Mouse (Mus musculus): ENCODE measurements around the gene Lpgat1. TPM values are rescaled to one million over a fixed set of nuclear protein-coding genes. Genes with fewer than 3 reads are reported as not detected.

The Lpgat1 gene
- polyA plus RNA-seq, 1 experiment from 2014 or later: 37.9 TPM

DNA sequence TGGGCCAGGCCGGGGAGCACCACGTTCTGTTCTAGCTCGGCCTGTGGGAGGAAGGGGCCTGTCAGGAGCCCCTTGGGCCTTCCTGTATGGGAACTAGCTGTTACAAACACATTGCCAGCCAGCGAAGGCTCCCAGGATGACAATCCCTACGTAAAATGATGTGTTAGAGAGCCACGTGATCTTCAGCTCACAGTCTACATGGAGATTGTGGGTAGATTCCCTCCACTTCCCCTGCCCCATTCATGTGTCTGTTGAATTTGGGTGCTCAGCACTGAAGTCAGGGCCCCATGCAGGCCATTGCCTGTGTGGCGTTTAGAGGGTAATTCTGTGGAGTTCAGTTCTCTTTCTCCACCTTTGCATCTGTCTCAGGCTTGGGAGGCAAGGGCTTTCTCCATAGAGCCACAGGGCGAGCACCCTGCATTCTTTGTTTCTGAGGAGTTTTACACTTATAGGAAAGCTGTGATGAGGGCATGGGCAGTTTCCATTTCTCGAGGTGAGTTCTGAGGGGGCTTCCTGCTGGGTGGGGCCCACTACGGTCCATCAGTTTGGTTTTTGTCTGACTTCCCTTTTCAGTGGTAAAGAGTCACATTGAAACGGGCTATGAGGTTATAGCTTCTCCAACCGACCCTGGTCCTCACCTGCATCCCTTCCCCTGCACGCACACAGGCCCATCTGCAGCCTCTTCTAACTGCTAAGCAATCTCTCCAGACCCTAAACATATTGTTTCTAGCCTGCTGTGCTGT is 95.5 kb downstream of the Lpgat1 start:
- H3K9ac ChIP-seq (replicated peaks): no peak overlapping the region
- no peak overlapping the region for H3K4me3 ChIP-seq
- H3K4me2 ChIP-seq (replicated peaks): no peak overlapping the region
- WGBS: 84% methylated on average over 13 of the region's 13 CpGs
- no peaks in the 10 kb centered on the region for H3K9me3 ChIP-seq
- no peak overlapping the region for H3K27ac ChIP-seq (replicated peaks)
- H3K27me3 ChIP-seq: no peaks in the 10 kb centered on the region
- H3K4me1 ChIP-seq: no peaks in the 10 kb centered on the region
- H3K36me3 ChIP-seq: no peaks in the 10 kb centered on the region
- no peak for ATAC-seq (ENCODE audit: low FRiP score, low read depth)

- H3K4me3 ChIP-seq: no peak overlapping the region
- no peaks in the 10 kb centered on the region for H3K4me1 ChIP-seq
- H3K27me3 ChIP-seq: peaks cover 7% of the 10 kb centered on the region; the same call in 1 of the 2 replicates
- no peak overlapping the region for H3K27ac ChIP-seq (replicated peaks)
- no peak overlapping the region for H3K9ac ChIP-seq (replicated peaks)
- WGBS: 82% methylated on average over 4 of the region's 4 CpGs
- no peak for ATAC-seq (ENCODE audit: low FRiP score, low read depth)
- no peaks in the 10 kb centered on the region for H3K9me3 ChIP-seq
- H3K36me3 ChIP-seq: no peaks in the 10 kb centered on the region
- no peak overlapping the region for H3K4me2 ChIP-seq (replicated peaks)
Observed at GRCm38 (mm10) chr1:191814240-191814639, 96.6 kb downstream of the Lpgat1 start.

DNA sequence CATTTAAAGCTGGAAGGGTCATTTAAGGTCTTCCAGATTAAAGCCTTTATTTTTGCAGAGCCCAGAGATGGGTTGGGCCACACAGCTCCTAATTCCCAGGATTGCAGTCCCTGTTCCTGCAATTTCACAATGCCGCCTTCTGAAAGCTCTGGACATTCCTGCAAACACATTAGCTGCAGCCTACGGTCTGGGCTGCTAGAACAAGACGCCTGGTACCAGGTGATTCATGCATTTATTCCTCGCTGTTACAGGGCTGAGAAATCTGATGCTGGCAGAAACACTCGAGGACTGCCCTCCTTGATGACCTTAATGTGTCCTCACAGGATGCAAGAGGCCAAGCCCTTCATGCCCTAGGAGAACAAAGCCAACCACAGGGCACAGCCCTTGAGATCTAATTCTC is 97.3 kb downstream of the Lpgat1 start:
- no peak overlapping the region for H3K27ac ChIP-seq (replicated peaks)
- no peak overlapping the region for H3K9ac ChIP-seq (replicated peaks)
- ATAC-seq (ENCODE audit: low FRiP score, low read depth): no peak
- no peaks in the 10 kb centered on the region for H3K9me3 ChIP-seq
- peaks cover 9% of the 10 kb centered on the region; the same call in 1 of the 2 replicates for H3K27me3 ChIP-seq
- no peaks in the 10 kb centered on the region for H3K4me1 ChIP-seq
- no peaks in the 10 kb centered on the region for H3K36me3 ChIP-seq
- H3K4me2 ChIP-seq (replicated peaks): no peak overlapping the region
- no peak overlapping the region for H3K4me3 ChIP-seq
- WGBS: 51% methylated on average over 5 of the region's 5 CpGs

DNA sequence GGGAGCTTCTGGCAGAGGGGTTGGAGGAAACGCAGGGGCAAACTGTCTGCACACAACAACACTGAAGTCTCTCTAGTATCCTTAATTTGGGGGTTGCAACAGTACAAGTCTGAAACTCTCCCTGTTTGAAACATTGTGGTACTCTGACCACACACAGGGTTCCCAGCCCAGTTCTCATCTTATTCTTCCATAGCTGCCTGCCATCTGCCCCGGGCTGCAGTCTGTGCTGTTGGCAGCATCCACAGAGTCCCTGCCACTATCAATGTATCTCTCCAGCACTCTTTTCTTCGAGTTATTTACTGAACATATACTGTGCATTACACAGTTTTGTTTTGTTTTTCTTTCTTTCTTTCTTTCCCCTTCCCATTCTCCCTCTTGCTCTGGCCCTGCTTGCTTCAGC is 99.0 kb downstream of the Lpgat1 start:
- Histone ChIP-seq H3K4me2 (replicated peaks) (no peak overlapping the region), H3K4me1 (peaks cover 6% of the 10 kb centered on the region), H3K9ac (replicated peaks) (no peak overlapping the region), H3K27ac (replicated peaks) (no peak overlapping the region), H3K9me3 (no peaks in the 10 kb centered on the region), H3K27me3 (peaks cover 9% of the 10 kb centered on the region; the same call in 1 of the 2 replicates), H3K4me3 (no peak overlapping the region), H3K36me3 (no peaks in the 10 kb centered on the region)
- WGBS: 90% methylated on average over 3 of the region's 3 CpGs
- no peak for ATAC-seq (ENCODE audit: low FRiP score, low read depth)

DNA sequence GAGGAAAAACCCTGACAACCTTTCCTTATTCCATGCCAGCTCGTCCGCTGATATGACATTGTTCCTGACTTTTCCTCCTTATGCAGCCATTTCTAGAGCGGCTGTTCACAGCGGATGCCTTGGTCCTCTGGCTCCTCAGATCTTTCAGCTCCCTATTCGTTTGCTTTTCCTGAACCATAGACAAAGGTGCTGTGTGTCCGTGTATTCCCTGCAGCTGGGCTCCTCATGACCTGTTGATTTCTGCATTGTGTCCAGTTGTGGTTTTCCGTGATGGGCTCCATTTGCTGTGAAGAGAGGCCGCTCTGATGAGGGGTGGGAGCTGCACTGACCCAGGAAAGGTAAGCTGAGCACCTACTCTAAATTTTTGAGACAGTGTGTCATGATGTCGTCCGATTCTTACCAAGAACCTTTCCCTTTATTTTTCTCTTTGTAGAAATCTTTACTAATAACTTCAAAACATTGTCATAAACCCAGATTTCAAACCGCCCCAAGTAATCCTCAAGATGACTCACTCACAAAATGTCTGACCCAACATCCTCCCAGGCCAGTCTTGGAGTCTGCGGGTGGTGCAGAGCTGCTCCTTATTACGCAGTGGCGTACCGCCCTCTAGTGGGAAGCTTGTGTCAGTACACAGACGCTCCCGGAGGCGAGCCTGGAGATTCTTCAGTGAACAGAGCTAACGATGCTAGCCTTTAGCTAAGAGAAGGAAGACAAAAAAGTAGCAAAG is 99.9 kb downstream of the Lpgat1 start:
- Histone ChIP-seq H3K4me3 (no peak overlapping the region), H3K27me3 (peaks cover 9% of the 10 kb centered on the region; the same call in 1 of the 2 replicates), H3K4me1 (peaks cover 15% of the 10 kb centered on the region), H3K36me3 (no peaks in the 10 kb centered on the region), H3K27ac (replicated peaks) (no peak overlapping the region), H3K9me3 (no peaks in the 10 kb centered on the region), H3K4me2 (replicated peaks) (no peak overlapping the region), H3K9ac (replicated peaks) (no peak overlapping the region)
- ATAC-seq (ENCODE audit: low FRiP score, low read depth): peak; percentile 59
- 40% methylated on average over 19 of the region's 19 CpGs for WGBS

GRCm38 (mm10) chr1:191818145-191818631 is 100.6 kb downstream of the Lpgat1 start:
- 38% methylated on average over 6 of the region's 6 CpGs for WGBS

GRCm38 (mm10) chr1:191819026-191819425 is 101.4 kb downstream of the Lpgat1 start:
- no peak overlapping the region for H3K4me2 ChIP-seq (replicated peaks)
- no peak for ATAC-seq (ENCODE audit: low FRiP score, low read depth)
- no peak overlapping the region for H3K27ac ChIP-seq (replicated peaks)
- peaks cover 9% of the 10 kb centered on the region; the same call in 1 of the 2 replicates for H3K27me3 ChIP-seq
- H3K9me3 ChIP-seq: no peaks in the 10 kb centered on the region
- H3K4me1 ChIP-seq: peaks cover 17% of the 10 kb centered on the region
- H3K36me3 ChIP-seq: peaks cover 3% of the 10 kb centered on the region; the same call in 1 of the 2 replicates
- H3K9ac ChIP-seq (replicated peaks): no peak overlapping the region
- H3K4me3 ChIP-seq: no peak overlapping the region

More at GRCm38 (mm10) chr1:191818145-191818631, 100.6 kb downstream of the Lpgat1 start:
- H3K9me3 ChIP-seq: no peaks in the 10 kb centered on the region
- no peak overlapping the region for H3K4me3 ChIP-seq
- peaks cover 9% of the 10 kb centered on the region; the same call in 1 of the 2 replicates for H3K27me3 ChIP-seq
- H3K4me1 ChIP-seq: peaks cover 17% of the 10 kb centered on the region
- no peak overlapping the region for H3K9ac ChIP-seq (replicated peaks)
- H3K36me3 ChIP-seq: no peaks in the 10 kb centered on the region
- no peak for ATAC-seq (ENCODE audit: low FRiP score, low read depth)
- no peak overlapping the region for H3K27ac ChIP-seq (replicated peaks)
- no peak overlapping the region for H3K4me2 ChIP-seq (replicated peaks)

- 3% methylated on average over 15 of the region's 15 CpGs for WGBS
- Histone ChIP-seq H3K27ac (replicated peaks) (no peak overlapping the region), H3K9ac (replicated peaks) (peak overlapping the region; percentile 45), H3K27me3 (peaks cover 9% of the 10 kb centered on the region; the same call in 1 of the 2 replicates), H3K4me1 (peaks cover 17% of the 10 kb centered on the region), H3K36me3 (peaks cover 22% of the 10 kb centered on the region), H3K9me3 (no peaks in the 10 kb centered on the region), H3K4me3 (peak overlapping the region; percentile 81), H3K4me2 (replicated peaks) (peak overlapping the region; percentile 78)
- no peak; the same call in 1 of the 2 replicates for ATAC-seq (ENCODE audit: low FRiP score, low read depth)
Observed at GRCm38 (mm10) chr1:191820951-191821325, 103.3 kb downstream of the Lpgat1 start.

DNA sequence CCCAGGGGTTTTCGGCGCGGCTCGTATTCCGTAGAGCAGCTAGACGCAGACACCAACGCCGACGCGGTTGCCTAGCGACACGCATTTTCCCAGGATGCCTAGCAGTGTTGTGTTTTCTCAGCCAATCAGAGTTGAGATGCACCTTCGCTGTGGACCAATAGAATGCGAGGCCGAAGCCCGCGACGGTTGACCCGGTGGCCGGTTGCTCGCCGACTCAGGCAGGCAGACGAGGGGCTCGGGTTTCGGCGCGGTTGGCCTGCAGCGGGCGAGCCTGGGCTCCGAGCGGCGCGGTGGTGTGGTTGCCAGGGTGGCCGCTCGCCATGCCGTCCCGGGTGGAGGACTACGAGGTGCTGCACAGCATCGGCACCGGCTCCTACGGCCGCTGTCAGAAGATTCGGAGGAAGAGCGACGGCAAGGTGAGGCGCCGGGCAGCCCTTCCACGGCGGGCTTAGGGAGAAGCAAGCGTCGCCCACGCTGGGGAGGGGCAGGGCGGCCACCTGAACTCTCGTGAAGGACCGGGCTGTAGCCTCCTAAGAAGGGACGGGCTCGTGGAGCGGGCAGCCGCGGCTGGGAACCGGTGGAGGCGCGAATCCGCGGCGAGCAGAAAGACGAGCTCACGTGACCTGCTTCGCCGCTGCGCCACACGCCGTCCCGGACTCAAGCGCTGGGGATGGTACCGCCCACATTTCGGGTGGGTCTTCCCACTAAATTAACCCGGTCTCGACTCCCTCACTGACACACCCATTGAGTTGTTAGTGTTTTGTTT is 103.9 kb downstream of the Lpgat1 start, which contains the start of gene Nek2:
Nek2 (plus strand) TSS at position 119 of the 766 bp plus-strand sequence.
- no peaks in the 10 kb centered on the region for H3K9me3 ChIP-seq
- H3K4me1 ChIP-seq: peaks cover 17% of the 10 kb centered on the region
- WGBS: under 1% methylated on average over 79 of the region's 79 CpGs
- H3K4me3 ChIP-seq: peak within 1 kb of the TSS; percentile 81
- H3K27me3 ChIP-seq: peaks cover 9% of the 10 kb centered on the region; the same call in 1 of the 2 replicates
- peak; percentile 93 for ATAC-seq (ENCODE audit: low FRiP score, low read depth)
- H3K9ac ChIP-seq (replicated peaks): peak within 1 kb of the TSS; percentile 65
- H3K36me3 ChIP-seq: peaks cover 28% of the 10 kb centered on the region
- peak within 1 kb of the TSS; percentile 73 for H3K27ac ChIP-seq (replicated peaks)
- H3K4me2 ChIP-seq (replicated peaks): peak within 1 kb of the TSS; percentile 78

DNA sequence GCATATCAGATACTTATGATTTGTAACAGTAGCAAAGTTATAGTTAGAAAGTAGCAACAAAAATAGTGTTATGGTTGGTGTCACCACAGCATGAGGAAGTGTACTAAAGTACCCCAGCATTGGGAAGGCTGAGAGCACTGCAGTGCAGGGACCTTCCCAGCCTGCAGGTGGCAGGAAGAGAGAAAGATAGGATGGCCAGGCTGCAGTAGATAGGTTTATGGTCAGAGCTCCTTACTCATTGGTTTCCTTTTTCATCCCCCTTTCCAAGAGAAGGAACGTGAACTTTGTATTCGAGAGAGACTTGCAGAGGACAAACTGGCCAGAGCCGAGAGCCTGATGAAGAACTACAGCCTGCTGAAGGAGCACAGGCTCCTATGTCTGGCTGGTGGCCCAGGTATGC is 111.5 kb downstream of the Lpgat1 start:
- Histone ChIP-seq H3K4me3 (no peak overlapping the region), H3K9me3 (no peaks in the 10 kb centered on the region), H3K27ac (replicated peaks) (no peak overlapping the region), H3K27me3 (no peaks in the 10 kb centered on the region), H3K9ac (replicated peaks) (no peak overlapping the region), H3K4me1 (no peaks in the 10 kb centered on the region), H3K36me3 (peaks cover 88% of the 10 kb centered on the region), H3K4me2 (replicated peaks) (no peak overlapping the region)
- WGBS: 93% methylated on average over 3 of the region's 3 CpGs
- no peak for ATAC-seq (ENCODE audit: low FRiP score, low read depth)

DNA sequence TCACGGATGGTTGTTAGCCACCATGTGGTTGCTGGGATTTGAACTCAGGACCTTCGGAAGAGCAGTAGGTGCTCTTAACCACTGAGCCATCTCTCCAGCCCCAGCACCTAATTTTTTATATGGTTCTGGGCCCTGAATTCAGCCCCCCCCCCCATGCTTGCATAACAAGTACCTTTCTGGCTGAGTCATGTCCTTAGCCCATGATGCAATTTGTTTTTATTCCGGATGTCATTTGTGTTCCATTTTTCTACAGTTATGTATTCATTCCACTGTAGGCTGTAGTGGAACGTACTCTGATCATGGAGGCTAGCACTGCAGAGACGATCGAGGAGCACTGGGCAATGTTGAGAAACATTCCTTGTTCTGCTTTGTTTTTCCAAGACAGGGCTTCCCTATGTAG is 115.8 kb downstream of the Lpgat1 start:
- Histone ChIP-seq H3K27me3 (no peaks in the 10 kb centered on the region), H3K9me3 (no peaks in the 10 kb centered on the region), H3K36me3 (peaks cover 48% of the 10 kb centered on the region), H3K9ac (replicated peaks) (no peak overlapping the region), H3K27ac (replicated peaks) (no peak overlapping the region), H3K4me2 (replicated peaks) (no peak overlapping the region), H3K4me3 (no peak overlapping the region), H3K4me1 (0 out of 2 replicates have a peak, but pooled peaks cover 2% of the 10 kb centered on the region)
- ATAC-seq (ENCODE audit: low FRiP score, low read depth): no peak
- 96% methylated on average over 6 of the region's 6 CpGs for WGBS

Measured in midbrain, embryonic 12.5 days (tissue).